Mouse (Mus musculus): Measurements from ENCODE around the gene Tecrl. TPM values are rescaled to one million over a fixed set of nuclear protein-coding genes. Genes with fewer than 3 reads are reported as not detected.

Tecrl gene
- polyA plus RNA-seq (2015; fragmentation: Nextera tagmentation; extraction: Ambion mirVana) = 0.17 and 0.35 TPM in 2 replicates

- Histone ChIP-seq H3K27ac (replicated peaks) (no peak within 1 kb of the TSS), H3K27me3 (no peaks in the 10 kb centered on the region), H3K9ac (no peak within 1 kb of the TSS), H3K4me2 (no peak within 1 kb of the TSS), H3K9me3 (replicated peaks) (no peaks in the 10 kb centered on the region), H3K4me3 (replicated peaks) (no peak within 1 kb of the TSS), H3K36me3 (replicated peaks) (no peaks in the 10 kb centered on the region), H3K4me1 (replicated peaks) (no peaks in the 10 kb centered on the region)
- WGBS (ENCODE audit: insufficient replicate concordance) = 36% methylated on average over 9 of the region's 9 CpGs
- ATAC-seq (ENCODE audit: insufficient read depth) = no peak
These were observed at the start of gene Tecrl for GRCm38 (mm10) chr5:83354846-83355561. Gene Tecrl, minus strand, starts transcription at chr5:83355195.

- H3K9ac ChIP-seq = no peak overlapping the region
- 54% methylated on average over 2 of the region's 2 CpGs for WGBS (ENCODE audit: insufficient replicate concordance)
These were observed 30.0 kb upstream of the Tecrl start for GRCm38 (mm10) chr5:83385021-83385420.

GRCm38 (mm10) chr5:83351615-83352014 lies 3.4 kb downstream of the Tecrl start:
- Histone ChIP-seq H3K9ac (no peak overlapping the region), H3K36me3 (replicated peaks) (no peaks in the 10 kb centered on the region), H3K4me3 (replicated peaks) (no peak overlapping the region), H3K4me2 (no peak overlapping the region), H3K27me3 (no peaks in the 10 kb centered on the region), H3K27ac (replicated peaks) (no peak overlapping the region), H3K9me3 (replicated peaks) (no peaks in the 10 kb centered on the region), H3K4me1 (replicated peaks) (no peaks in the 10 kb centered on the region)
- ATAC-seq (ENCODE audit: insufficient read depth) = no peak
- WGBS (ENCODE audit: insufficient replicate concordance) = 19% methylated on average over 2 of the region's 2 CpGs

More at GRCm38 (mm10) chr5:83385021-83385420, 30.0 kb upstream of the Tecrl start:
- Histone ChIP-seq H3K9me3 (replicated peaks) (no peaks in the 10 kb centered on the region), H3K4me2 (no peak overlapping the region), H3K4me1 (replicated peaks) (no peaks in the 10 kb centered on the region), H3K27me3 (no peaks in the 10 kb centered on the region), H3K27ac (replicated peaks) (no peak overlapping the region), H3K4me3 (replicated peaks) (no peak overlapping the region), H3K36me3 (replicated peaks) (no peaks in the 10 kb centered on the region)
- ATAC-seq (ENCODE audit: insufficient read depth) = no peak

- H3K9ac ChIP-seq = no peak overlapping the region
- no peak overlapping the region for H3K4me3 ChIP-seq (replicated peaks)
- H3K27ac ChIP-seq (replicated peaks) = no peak overlapping the region
- no peaks in the 10 kb centered on the region for H3K9me3 ChIP-seq (replicated peaks)
- 69% methylated on average over 4 of the region's 4 CpGs for WGBS (ENCODE audit: insufficient replicate concordance)
- H3K36me3 ChIP-seq (replicated peaks) = no peaks in the 10 kb centered on the region
- no peak overlapping the region for H3K4me2 ChIP-seq
- no peak for ATAC-seq (ENCODE audit: insufficient read depth)
- H3K27me3 ChIP-seq = no peaks in the 10 kb centered on the region
- H3K4me1 ChIP-seq (replicated peaks) = no peaks in the 10 kb centered on the region
These were observed 15.9 kb downstream of the Tecrl start for GRCm38 (mm10) chr5:83339144-83339543.

GRCm38 (mm10) chr5:83267148-83267776 lies 87.7 kb downstream of the Tecrl start:
- H3K9ac ChIP-seq = no peak overlapping the region
- 54% methylated on average over 2 of the region's 2 CpGs for WGBS (ENCODE audit: insufficient replicate concordance)
- H3K27me3 ChIP-seq = no peaks in the 10 kb centered on the region
- H3K4me2 ChIP-seq = no peak overlapping the region
- no peak overlapping the region for H3K27ac ChIP-seq (replicated peaks)
- ATAC-seq (ENCODE audit: insufficient read depth) = no peak
- H3K36me3 ChIP-seq (replicated peaks) = no peaks in the 10 kb centered on the region
- no peak overlapping the region for H3K4me3 ChIP-seq (replicated peaks)
- no peaks in the 10 kb centered on the region for H3K9me3 ChIP-seq (replicated peaks)
- H3K4me1 ChIP-seq (replicated peaks) = no peaks in the 10 kb centered on the region

GRCm38 (mm10) chr5:83260059-83260458 lies 94.9 kb downstream of the Tecrl start:
- no peaks in the 10 kb centered on the region for H3K27me3 ChIP-seq
- H3K9ac ChIP-seq = no peak overlapping the region
- no peak overlapping the region for H3K27ac ChIP-seq (replicated peaks)
- no peak overlapping the region for H3K4me3 ChIP-seq (replicated peaks)
- H3K4me1 ChIP-seq (replicated peaks) = no peaks in the 10 kb centered on the region
- H3K36me3 ChIP-seq (replicated peaks) = no peaks in the 10 kb centered on the region
- H3K4me2 ChIP-seq = no peak overlapping the region
- no peak for ATAC-seq (ENCODE audit: insufficient read depth)
- H3K9me3 ChIP-seq (replicated peaks) = no peaks in the 10 kb centered on the region

GRCm38 (mm10) chr5:83254141-83254540 lies 100.9 kb downstream of the Tecrl start:
- 70% methylated on average over 2 of the region's 2 CpGs for WGBS (ENCODE audit: insufficient replicate concordance)
- ATAC-seq (ENCODE audit: insufficient read depth) = no peak

GRCm38 (mm10) chr5:83238848-83239452 lies 116.0 kb downstream of the Tecrl start:
- no peaks in the 10 kb centered on the region for H3K36me3 ChIP-seq (replicated peaks)
- no peaks in the 10 kb centered on the region for H3K27me3 ChIP-seq
- WGBS (ENCODE audit: insufficient replicate concordance) = 70% methylated on average over 5 of the region's 5 CpGs
- H3K4me1 ChIP-seq (replicated peaks) = no peaks in the 10 kb centered on the region
- no peak overlapping the region for H3K9ac ChIP-seq
- H3K4me2 ChIP-seq = no peak overlapping the region
- no peak for ATAC-seq (ENCODE audit: insufficient read depth)
- H3K9me3 ChIP-seq (replicated peaks) = no peaks in the 10 kb centered on the region
- H3K4me3 ChIP-seq (replicated peaks) = no peak overlapping the region
- no peak overlapping the region for H3K27ac ChIP-seq (replicated peaks)

More at GRCm38 (mm10) chr5:83254141-83254540, 100.9 kb downstream of the Tecrl start:
- H3K9me3 ChIP-seq (replicated peaks) = no peaks in the 10 kb centered on the region
- no peak overlapping the region for H3K9ac ChIP-seq
- H3K27ac ChIP-seq (replicated peaks) = no peak overlapping the region
- H3K4me3 ChIP-seq (replicated peaks) = no peak overlapping the region
- no peaks in the 10 kb centered on the region for H3K27me3 ChIP-seq
- H3K4me2 ChIP-seq = no peak overlapping the region
- no peaks in the 10 kb centered on the region for H3K36me3 ChIP-seq (replicated peaks)
- no peaks in the 10 kb centered on the region for H3K4me1 ChIP-seq (replicated peaks)
